Mouse (Mus musculus): ENCODE data around the gene Defb45.

- TF ChIP-seq CTCF (conservative IDR thresholded peaks at IDR 0.05; ENCODE audit: low read length) (no peak), POU5F1 (IDR thresholded peaks at IDR 0.05; ENCODE audit: borderline replicate concordance, low read length) (no peak), NANOG (IDR thresholded peaks at IDR 0.05; ENCODE audit: borderline replicate concordance, low read length) (no peak)
These were observed 21.4 kb upstream of the Defb45 start for GRCm38 (mm10) chr2:152620367-152621134.
